Mouse (Mus musculus): ENCODE measurements around the gene Krt82. TPM values are rescaled to one million over a fixed set of nuclear protein-coding genes. Genes with fewer than 3 reads are reported as not detected.
A peak's percentile ranks its signal among the peaks of the same experiment; 100 is the strongest.

Gene Krt82
- not detected in 2 replicates for polyA plus RNA-seq (2012; rRNA removed)

DNA sequence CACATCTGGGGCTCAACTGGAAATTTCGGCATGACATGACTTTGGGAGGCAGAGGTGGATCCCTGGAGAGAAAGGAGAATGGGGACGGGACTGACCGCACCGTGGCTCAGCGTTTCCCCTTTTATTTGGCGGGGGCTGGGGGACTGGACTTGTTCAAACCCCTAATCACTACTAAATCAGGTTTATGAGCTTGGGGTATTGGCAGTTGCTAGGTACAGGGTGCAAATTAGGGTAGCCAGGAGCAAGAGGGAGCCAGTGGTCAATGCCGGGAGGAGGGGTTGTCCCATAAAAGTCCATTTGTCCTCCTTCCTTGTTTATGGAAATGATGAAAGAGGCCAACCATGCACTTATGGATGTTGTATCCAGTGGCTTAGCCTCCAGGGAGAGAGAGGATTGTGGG is at the start of gene Krt82:
TSS of gene Krt82 (minus strand) at position 101 of the 400 bp plus-strand sequence.
- DNase-seq (ENCODE audit: low spot score) = no peak

- DNase-seq (ENCODE audit: low spot score) = no peak
Observed at GRCm38 (mm10) chr15:101599123-101599522, 48.7 kb upstream of the Krt82 start.

- DNase-seq (ENCODE audit: low spot score) = no peak
Observed at GRCm38 (mm10) chr15:101588216-101588615, 37.7 kb upstream of the Krt82 start.

DNA sequence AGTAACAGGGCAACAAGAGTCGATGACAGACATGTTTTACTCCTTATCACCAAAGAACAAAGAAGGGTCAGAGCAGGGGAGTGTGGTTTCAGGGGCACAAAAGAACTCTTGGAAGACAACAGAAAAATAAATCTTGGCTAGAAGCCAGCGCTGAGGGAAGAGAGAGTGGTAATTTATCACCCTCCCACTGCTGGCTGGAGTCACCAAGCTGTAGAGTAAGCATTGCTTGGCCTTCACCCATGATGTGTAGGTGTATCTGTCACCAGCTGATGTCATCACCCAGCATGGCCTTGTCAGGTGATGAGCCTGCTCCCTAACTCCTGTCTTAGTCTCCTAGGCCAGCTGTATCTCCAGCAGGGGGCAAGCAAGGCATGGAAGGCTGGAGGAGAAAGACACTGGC is 34.0 kb upstream of the Krt82 start:
- DNase-seq (ENCODE audit: low spot score) = no peak

DNA sequence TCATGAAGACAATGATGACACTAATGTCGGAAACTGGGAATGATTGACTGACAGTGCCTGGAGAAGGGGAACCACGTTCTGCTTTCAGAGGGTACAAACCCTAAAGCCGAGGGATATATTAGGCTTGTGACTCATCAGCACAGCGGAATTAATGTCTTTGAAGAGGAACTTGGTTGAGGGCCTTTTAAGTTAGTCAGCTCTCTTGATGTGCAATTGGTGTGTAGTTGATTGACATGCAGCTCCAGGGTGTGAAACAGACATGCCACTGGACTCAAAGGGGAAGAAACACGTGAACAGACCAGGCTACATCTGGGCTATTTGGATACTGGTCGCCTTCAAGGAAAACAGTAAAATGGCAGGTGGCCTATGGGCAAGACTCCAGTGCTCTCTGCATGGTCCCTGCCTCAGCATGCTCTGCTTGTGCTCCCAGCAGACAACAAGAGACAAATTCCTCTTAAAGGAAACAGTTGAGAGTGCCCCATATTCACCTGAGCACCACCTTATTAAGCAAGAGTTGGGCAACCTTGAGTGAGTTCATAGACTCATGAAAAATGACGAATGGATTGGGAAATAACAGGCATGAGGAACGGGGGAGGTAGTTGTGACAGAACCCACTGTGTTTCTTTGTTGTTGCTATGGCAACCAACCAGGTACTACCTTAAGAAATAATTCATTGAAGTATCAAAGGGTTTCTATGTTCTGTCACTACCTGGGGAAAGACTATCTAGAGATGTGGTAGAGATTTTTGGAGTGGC is 32.9 kb upstream of the Krt82 start:
- DNase-seq (ENCODE audit: low spot score) = no peak

GRCm38 (mm10) chr15:101581701-101582100 is 31.2 kb upstream of the Krt82 start:
- no peak for DNase-seq (ENCODE audit: low spot score)

GRCm38 (mm10) chr15:101575506-101575905 is 25.0 kb upstream of the Krt82 start:
- DNase-seq (ENCODE audit: low spot score) = peak; percentile 11

- peak; percentile 4 for DNase-seq (ENCODE audit: low spot score)
Observed at GRCm38 (mm10) chr15:101573796-101574345, 23.4 kb upstream of the Krt82 start, which contains the start of gene Krt75. Gene Krt75, minus strand, starts transcription at chr15:101573904.

DNA sequence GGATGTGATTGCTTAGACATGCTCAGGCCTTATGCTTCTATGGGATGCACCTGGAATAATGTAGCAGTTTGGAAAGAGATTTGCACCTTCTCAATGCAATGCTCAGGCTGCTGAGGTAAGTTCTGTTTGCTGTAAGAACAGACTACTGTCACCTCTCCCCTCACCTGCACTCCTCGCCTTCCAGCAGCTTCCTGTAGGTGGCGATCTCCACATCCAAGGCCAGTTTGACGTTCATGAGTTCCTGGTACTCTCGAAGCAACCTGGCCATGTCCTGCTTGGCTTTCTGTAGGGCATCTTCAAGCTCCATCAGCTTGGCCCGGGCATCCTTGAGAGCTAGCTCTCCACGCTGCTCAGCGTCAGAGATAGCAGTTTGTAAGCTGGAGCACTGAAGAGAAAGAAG is 17.3 kb upstream of the Krt82 start:
- DNase-seq (ENCODE audit: low spot score) = no peak

GRCm38 (mm10) chr15:101562850-101563249 is 12.4 kb upstream of the Krt82 start, which contains the start of gene Krt90:
Gene Krt90, minus strand, starts transcription at chr15:101562950.
- DNase-seq (ENCODE audit: low spot score) = no peak

- no peak for DNase-seq (ENCODE audit: low spot score)
Observed at GRCm38 (mm10) chr15:101558034-101558646, 7.7 kb upstream of the Krt82 start.

DNA sequence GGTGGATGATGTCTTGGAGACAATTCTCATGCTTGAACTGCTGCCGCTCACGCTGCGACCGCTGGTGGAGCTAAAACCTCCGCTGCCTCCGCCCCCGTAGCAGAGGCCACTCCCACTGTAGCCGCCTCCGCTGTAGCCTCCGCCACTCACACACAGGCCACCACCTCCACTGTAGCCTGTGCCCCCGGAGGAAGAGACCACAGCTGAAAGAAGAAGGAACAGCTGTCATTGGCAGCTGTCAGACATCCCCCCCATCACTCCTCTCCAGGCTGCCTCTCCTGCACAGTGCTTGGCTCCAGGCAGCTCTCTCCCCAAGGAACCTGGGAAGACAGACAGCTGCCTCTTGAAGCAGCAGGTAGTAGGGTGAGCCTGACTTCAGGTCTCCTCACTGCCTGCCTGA is 2.7 kb upstream of the Krt82 start:
- DNase-seq (ENCODE audit: low spot score) = no peak

- no peak for DNase-seq (ENCODE audit: low spot score)
Observed at GRCm38 (mm10) chr15:101552188-101552587, 1.7 kb upstream of the Krt82 start.

DNA sequence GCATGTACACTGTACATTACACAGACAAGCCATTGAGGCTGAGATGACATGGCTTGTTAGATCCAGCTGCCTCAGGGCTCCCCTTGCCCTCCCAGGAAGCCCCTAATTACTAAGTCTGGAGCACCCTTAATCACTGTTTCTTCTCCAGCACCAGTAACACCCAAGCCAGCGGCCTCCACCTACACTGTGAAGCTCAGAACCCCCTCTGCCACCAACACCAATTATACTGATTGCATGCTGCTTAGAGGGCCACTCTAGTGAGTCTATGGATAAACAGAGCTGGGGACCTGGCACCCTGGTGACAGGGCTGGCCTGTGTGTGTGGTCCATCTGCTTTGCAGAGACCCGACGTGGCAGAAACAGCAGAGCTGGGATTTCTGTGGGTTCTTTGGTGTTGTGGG is 6.0 kb downstream of the Krt82 start:
- DNase-seq (ENCODE audit: low spot score) = no peak

- DNase-seq (ENCODE audit: low spot score) = no peak
Observed at GRCm38 (mm10) chr15:101542543-101542942, 7.9 kb downstream of the Krt82 start.

DNA sequence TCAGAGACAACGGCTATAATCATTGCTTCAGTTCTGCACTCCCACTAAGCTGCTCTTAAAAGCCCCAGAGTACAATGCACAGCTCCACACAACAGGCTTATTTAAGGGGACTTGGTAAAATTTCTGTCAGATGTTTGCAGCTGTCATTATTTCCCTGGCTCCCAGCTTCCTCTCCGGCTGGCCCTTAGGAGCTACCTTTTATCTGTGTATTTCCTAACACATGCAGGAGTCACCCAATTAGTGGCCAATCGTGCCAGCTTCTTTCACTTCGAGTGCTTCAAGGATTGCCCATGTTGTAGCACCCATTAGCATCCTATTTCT is 11.9 kb downstream of the Krt82 start:
- DNase-seq (ENCODE audit: low spot score) = no peak

DNA sequence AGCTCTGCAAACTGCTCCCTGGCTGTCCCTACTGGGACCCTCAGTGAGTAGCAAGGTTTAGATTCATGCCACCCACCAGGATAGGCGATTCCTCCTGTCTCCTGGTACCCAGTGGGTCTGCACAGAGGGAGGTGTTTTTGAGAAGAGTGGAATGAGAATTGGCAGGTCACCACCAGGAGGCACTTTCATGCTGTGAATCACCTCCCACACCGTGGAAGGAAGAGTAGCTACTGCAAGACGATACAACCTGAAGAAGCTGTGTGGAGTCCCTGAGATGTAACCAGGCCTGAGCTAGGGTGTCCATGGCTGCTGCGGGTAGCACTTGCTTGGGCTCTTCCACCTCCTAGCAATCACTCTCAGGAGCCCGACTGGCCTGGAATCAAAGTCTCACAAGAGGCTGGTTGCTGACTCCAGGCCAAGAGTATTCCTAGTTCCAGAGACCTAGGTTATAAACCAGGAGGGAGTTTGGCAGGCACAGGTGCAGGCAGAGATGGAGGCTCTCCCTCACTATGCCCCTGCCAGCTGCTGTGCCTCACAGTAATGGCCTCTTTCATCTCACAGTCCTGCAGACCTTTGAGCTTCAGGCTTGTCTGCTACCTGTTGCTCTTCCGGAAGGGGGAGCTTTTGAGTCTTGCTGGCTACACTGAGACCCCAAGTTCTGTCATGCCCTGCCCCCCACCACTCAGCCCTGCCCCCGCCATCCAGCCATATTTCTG is 12.4 kb downstream of the Krt82 start:
- DNase-seq (ENCODE audit: low spot score) = no peak

- peak; percentile 34 for DNase-seq (ENCODE audit: low spot score)
Observed at GRCm38 (mm10) chr15:101536054-101536850, 14.2 kb downstream of the Krt82 start.

DNA sequence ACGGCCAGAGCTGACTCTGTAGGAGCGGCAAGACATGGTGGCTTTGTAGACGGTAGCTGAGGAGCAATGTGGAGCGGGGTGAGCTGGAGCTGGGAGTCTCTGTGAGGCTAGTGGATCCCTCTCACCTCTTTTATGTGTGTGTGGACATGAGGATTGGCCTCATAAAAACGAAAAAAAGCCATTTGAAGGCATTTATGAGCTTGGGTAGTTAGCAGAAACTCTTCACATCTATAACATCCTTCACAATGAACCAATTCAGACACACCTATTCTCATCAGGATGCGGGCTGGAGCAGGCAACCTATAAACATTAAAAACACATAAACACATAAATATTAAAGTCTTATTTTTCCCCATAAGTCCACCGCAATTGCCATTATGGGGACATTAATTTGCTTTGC is 17.7 kb downstream of the Krt82 start, which contains the start of gene Krt84:
TSS of gene Krt84 (minus strand) at position 101 of the 400 bp plus-strand sequence.
- DNase-seq (ENCODE audit: low spot score) = no peak

DNA sequence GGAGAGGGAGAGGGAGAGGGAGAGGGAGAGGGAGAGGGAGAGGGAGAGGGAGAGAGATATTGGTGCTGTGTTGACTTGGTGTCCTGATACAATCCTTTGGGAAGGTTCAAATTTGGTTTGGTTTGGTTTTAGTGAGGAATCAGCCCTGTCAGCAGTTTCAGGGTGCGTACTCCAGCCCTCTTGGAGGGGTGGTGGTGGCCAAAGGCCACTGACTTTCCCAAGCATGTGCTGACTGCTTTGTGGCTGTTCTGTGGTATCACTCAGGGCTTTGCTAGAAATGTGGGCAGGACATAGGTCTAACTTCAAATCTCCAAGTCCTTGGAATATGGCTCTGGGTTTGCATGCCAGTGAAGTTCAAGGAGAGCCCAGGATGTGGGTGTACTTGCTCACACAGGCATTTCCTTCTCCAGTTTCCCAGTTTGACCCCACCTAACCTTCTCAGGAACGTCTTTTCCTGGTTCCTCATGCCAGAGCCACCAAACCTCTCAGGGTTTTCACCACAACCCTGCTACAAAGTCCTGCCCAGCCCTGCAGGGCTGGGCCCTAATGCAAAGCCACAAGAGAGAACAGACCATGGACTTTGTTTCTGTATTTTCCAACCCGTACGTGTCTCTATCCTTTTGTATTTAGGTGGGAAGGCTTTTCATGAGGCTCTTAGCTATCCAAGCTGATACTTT is 27.8 kb downstream of the Krt82 start:
- no peak for DNase-seq (ENCODE audit: low spot score)

DNA sequence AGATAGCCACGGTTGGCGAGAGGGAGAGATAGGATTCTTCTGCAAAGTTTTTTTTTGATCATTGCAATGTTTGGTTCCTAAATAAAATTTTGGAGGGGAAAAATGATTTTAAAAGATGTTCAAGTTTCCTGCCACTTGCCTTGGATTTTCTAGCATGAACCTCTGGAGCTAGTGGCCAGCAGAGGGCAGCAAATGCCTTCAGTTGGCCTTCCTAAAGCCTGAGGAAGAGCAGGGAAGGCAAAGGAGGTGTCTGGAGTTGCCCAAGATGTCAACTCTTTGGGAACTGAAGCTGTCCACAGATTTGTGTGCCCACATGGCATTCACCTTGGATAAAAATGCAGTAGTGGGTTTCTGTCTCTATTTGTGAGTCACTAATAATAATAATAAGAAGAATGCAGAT is 30.7 kb downstream of the Krt82 start:
- peak; percentile 46 for DNase-seq (ENCODE audit: low spot score)
